Mouse (Mus musculus): ENCODE measurements around the gene Plekha8.

Plekha8 gene

DNA sequence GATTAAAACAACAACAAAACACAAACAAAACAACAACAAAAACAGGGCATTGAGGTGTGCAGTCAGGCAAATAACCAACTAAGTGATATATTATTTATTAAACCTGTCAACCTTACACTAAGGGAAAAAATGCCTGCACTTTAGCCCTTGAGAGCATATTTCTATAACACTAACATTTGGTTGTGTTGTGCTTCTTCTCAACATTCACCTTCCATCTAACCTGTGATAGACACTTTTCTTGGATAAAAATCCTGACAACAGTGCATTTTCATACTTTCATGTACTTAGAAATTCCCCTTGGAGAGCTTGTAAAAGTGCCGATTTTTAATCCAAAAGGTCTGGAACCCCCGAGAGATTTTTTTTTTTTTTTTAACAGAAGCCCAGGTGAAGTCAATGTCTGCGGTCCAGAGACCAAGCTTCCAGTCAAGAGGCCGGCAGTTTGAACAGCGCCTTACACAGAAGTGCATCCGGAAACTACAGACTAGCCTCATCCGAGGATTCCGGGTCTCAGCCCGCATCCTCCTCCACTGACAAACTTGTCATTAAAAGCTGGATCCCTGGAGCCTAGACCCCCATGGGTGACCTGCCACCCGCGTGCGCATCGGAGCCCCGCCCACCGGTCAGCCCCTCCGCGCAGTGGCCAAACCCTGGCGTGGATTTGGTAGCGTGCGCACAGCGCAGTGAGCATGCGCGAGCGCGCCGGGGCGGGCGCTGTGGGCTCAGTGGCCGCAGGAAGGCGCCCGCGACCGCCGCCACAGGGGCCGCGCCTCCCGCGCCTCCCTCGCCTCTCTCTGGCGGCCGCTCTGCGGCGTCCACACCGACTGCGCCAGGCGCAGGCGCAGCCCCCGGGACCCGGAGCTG is at the start of gene Plekha8:
Gene Plekha8 (plus strand): TSS at position 643 of the 861 bp plus-strand sequence.
- peak; percentile 84 for DNase-seq (ENCODE audit: low read depth, low spot score)

DNA sequence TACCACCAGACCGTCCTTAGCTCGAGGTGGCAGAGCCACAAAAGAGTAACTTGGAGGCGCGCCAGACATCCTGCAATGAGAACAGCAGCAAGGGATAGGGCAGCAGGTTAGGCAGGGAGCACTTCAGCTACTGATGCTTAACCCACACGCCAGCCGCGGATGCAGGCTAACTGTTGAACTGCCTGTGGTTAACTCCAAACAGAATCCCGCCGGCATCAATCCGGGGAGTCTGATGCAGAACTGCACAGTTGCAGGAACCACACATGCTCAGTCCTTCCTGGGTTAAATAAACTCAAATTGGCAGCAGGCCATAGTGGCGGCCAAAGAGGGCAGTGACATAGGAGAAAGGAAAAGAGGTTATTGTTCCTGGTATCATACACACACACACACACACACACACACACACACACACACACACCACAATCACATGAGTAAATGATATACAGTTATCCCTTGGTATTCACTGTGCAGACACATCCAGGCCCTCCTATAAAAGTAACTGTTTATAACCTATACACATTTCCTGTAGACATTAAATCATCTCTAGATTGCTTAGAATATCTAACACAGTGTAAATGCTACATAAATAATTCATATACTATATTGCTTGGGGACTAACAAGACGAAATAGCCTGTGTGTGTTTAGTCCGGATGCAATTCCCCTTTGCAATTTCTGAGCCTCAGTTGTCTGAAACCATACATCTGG is 46.4 kb upstream of the Plekha8 start:
- peak; percentile 23 for DNase-seq (ENCODE audit: low read depth, low spot score)

DNA sequence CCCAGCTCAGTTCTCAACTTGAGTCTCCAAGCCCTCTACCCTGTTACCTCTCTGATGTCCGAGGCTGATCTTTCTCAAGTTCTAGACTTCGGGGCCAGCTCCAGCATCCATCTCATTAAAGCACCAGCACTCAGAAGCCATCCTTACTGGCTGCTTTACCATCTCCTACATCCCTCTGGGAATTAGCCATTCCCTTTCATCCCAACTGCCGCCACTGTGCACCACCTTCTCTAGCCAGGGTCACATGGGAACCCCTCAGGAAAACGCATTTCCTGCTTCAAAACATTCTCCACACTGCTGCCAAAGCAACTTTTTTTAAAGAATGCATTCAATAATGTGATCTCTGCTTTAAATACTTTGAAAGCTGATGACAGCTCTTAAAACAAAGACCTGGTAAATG is 45.6 kb upstream of the Plekha8 start:
- no peak for DNase-seq (ENCODE audit: low read depth, low spot score)

DNA sequence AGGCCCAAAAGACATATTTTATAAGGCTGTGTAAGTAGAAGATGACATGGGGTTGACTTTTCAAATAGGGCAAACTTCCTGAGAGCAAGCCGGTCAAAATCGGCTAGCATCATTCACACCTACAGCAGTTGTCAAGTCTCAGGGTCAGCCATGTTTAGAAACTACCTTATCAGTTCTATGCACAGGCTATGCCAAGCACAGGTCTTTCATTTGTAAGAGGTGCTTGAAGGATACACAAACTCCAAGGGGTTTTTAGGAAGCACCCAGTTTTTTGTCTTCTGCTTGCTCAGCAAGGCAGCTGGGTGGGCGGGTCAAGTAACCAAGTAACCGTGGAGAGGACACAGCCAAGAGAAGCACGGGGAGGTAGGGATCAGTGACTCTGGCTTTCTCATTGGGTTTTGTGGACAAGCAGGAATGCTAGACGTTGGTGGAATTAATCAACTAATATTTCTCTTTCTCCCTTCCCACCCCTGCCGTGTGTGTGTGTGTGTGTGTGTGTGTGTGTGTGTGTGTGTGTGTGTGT is 44.0 kb upstream of the Plekha8 start:
- no peak for DNase-seq (ENCODE audit: low read depth, low spot score)

DNA sequence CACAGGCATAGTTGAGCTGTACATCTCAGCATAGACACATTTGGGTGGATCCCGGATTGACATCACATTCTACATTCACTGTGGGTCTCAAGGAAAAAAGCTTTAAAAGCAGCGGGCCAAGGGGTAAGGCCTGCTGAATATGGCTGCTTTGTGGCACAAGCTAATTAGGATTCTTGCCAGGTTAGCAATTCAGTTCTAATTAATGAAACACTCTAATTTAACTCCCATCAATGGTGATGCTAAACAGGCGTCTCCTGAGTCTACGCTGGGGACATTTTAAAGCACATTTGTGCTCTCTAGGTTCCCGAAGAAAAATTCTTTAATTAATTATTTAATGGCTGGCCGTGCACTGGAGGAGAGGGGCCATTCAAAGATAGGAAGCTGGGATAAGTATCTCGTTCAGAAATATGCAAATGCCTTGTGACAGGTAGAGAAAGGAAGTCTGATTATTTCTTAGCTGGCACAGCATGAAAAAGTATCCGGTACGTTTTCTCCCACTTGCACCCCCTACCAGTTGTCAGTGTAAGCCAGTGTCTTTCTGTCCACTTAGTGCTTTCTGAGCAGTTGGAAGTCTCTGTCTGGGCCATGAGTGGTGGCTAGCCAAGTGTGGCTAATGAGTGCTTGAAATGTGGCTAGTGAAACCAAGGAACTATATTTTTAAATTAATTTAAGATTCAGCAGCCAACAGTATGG is 42.0 kb upstream of the Plekha8 start:
- no peak for DNase-seq (ENCODE audit: low read depth, low spot score)

DNA sequence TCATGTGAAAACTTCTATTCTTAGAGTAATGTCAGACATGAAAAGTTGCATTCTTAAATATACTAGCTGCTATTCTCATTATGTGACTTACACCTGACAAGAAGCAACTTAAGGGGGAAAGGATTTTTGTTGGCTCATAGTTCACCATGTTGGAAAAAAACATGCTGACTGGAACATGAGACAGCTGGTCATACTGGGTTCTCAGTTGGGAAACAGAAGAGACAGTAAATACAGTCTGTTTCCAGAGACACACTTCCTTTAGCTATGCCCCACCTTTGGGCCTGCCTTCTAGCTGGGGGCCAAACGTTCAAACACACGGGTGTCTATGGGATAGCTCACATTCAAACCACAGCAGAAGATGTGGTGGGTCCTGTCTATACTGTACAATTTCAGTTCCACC is 41.3 kb upstream of the Plekha8 start:
- DNase-seq (ENCODE audit: low read depth, low spot score) = no peak

DNA sequence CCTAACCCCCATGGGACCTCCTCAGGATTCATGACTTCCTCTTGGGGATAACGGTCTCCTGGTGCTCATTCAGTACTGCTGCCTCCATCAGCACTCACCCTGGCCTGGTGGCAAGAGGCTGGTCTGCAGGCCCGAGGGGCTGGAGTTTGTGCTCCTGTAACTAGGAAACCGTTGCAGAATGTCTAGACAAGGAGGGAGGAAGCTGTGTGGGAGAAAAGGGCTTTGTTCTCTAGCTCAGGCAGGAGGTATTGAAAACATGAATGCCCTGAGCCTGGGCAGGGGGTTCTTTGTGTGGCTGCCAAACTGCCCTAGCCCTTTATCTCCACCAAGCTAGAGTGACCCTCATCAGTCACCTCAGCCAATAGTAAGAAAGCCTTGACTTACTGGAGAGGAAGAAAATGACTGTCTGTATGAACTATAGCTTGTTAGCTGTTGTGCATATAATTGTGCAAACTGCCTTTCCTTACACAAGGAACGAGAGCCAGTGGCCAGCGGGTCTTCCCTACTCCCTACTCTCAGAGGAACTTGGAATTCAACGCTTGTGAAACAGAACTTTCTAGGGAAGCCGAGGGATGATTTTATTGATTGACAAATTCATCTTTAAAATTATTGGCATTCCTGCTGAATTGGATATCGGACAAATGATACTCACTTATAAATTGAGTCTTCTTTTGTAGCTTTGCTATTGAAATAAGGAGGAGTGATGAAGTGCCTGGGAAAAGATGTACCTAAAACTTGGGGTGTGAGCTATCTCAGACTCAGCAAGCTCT is 40.4 kb upstream of the Plekha8 start:
- peak; percentile 25 for DNase-seq (ENCODE audit: low read depth, low spot score)

DNA sequence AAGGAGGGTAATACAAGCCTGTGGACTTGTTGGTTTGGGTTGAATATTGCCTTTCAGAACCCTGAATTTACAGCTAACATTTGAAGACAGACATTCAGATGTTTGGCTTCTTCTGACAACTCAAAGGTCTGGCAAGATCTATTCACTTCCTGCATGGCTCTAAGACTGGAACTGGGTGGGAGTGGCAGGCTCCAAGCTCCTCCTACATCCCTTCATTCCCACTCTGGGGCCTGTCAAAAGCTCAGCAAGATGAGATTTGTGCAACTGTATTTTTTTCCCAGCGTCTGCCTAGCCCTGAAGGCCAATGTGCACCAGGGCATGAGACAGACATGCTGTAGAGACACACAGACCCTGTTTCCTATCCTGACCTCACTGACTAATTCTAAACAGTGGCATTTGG is 39.1 kb upstream of the Plekha8 start:
- DNase-seq (ENCODE audit: low read depth, low spot score) = no peak

DNA sequence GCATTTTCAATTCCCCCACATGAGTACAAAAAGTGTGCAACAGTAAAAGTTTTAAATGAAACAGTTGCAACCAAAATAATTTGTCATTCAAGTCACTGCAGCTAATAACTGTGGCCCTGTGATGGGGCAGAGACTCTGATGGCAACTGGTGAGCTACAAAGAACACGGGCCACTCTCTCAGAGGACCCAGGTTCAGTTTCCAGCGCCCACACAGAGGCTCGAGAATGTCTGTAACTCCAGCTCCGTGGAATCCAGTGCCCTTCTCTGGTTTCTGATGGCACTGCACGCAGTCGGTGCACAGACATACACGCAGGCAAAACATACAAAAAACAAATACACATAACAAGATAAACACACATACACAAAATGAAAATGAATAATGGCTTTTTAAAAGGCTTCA is 37.2 kb upstream of the Plekha8 start:
- DNase-seq (ENCODE audit: low read depth, low spot score) = no peak

DNA sequence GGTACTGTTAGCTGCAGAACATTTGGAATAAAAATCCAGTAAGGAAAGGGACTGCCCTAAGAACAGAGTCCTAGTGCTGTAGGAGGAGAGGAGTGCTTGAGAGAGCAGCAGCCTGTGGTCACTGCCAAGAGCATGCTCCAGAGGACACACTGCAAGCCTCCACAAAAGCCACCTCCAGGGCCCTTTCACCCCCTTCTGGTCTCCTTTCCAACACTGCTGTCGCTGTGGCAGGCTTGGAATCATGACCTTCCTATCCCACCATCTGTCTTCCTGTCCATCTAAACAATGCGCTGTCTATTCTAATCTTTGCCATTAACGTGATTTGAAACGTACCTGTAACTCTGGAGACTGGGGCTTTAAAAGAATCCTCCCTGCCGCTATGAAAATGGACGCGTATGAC is 36.4 kb upstream of the Plekha8 start:
- no peak for DNase-seq (ENCODE audit: low read depth, low spot score)

DNA sequence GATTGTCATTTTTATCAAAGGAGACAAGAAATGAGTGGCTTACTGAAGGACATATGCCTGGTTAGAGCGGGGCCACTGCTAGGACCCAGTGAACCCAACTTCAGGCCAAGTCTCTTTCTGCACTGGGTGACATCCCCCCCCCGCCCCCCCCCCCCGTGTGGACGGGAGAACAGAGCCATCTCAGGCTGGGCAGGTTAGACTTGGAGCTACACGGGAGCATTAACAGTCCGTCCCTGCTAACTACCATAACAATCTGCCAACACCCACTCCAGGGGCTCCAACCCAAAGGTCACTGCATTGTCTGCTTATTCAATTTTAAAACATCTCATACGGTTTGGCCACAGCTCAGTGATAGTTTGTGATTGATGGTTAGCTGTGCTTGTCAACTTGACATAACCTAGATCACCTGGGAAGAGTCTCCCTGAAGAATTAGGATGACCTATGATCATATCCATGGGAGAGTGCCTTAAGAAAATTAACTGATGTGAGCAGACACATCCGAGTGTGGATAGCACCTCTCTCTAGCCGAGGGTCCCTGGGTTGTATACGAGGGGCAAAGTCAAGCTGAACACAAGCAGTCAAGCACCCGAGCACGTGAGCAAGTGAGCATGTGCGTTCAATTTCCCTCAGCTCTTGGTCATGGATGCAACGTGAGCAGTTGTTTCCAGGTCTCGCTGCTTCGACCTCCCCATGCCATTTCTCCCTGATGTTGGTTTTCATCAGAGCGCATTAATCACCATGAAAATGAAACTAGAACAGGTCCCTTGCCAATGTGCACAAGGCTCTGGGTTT is 32.7 kb upstream of the Plekha8 start:
- DNase-seq (ENCODE audit: low read depth, low spot score) = no peak

DNA sequence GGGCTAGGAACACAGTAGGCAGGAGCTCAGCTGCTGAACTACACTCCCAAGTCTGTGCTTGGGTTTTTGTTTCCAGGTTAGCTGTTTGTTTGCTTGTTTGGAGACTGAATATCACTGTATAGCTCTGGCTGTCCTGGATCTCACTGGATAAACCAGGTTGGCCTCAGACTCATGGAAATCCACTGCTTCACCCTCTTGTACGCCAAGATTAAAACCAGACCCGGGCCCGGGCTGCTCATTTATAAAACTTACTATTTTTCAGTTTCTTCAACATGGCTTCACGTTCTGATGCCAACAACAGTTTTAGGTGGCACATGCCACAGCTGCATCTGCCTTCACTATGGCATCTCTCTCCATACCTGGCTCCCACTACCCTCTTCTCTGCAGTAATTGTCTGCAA is 31.4 kb upstream of the Plekha8 start:
- DNase-seq (ENCODE audit: low read depth, low spot score) = no peak

DNA sequence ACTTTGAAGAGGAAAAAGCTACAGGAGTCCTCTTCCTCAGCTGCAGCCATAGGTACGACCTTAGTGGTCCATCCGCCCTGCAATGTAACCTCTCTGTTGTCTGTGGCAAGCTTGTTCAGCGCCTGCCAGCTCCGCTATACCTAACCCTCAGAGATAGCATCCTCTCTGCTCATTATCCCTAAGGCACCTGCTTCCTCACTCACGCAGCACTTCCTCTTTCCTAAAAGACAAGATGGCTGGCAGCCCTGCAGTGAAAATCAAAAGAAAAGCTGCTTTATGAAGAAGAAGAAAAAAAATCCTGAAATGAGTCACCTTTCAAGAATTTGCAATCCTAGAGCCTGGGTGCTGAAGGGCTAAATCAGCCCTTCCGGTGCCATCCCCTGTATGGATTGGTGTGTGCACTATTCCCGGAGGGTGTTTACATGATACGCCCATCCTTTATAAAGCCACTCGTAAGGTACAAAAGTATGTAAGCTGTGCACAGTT is 30.4 kb upstream of the Plekha8 start:
- peak; percentile 59 for DNase-seq (ENCODE audit: low read depth, low spot score)

DNA sequence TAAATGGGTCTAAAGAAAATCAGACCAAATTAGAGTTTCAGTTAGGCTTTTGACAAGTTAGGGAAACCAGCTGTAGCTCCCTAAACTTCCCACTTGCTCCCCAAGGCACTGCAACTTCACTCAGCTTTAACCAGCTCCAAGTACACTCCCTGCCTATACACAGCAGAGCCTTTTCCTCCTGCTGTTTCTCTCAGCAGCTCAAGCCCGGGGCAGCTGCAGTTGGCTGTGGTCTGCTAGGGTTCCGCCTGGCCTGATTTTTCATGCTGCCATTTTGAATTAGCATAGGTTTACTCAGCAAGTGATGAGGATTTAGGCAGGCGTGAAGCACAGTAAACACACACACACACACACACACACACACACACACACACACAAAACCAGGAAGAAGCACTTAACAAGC is 29.9 kb upstream of the Plekha8 start:
- peak; percentile 64 for DNase-seq (ENCODE audit: low read depth, low spot score)

DNA sequence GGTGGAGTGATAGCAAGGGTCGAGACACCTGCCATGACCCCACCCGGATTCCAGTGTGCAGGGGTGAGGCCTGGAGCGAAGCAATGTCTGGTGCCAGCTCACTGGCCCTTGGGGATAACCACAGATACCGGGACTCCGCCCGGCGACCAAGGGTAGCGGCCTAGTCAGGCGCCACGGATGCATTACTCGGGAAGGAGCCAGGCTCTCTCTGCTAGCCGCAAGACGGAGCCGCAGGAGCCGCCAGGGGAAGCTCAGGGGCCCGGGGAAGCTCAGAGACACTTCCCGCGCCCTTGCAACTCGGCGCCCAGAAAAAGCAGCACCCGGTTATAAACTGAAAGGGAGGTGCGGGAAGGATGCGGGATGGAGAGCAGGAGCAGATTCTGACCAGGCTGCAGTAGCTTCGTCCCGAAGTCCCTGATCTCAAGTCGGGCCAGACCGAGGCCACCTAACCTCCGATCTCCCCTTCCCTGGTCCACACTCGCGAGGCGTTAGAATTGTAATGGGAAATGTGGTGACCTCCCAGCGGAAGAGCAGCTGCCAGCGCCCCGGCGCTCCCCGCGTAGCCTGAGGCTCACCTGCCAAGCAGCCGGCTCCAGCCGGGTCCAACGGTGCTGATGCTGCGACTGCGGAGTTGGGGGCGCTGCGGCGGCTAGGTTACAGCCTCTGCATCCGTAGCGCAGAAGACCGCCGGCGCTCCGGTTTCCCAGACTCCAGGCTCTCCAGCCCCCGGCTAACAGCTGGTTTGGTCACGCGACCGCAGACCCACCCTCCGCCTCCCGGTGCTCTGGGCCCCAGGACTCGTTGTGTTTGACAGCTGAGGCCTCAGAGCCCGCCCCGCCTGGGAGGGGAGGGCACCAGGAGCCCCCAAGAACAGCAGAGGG is 29.0 kb upstream of the Plekha8 start, which contains the start of gene Scrn1:
Gene Scrn1 (minus strand): TSS at position 825 of the 881 bp plus-strand sequence.
- peak; percentile 67 for DNase-seq (ENCODE audit: low read depth, low spot score)

DNA sequence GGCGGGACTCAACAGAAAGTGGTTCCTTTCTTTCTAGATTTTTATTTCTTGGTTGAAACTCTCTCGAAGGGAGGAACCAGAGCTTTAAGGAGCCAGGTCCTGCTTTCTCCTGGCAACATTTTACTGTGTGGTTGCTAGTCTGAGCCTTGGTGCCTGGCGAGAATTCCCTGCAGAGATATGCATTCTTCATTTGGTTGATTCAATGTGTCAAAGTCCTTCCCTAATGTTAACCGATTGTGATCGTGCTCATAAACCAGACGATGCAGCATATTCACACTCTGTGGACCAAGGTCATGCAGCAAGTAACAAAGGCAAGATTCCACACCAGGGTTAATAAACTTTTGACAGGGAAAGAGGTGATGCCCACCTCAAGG is 28.4 kb upstream of the Plekha8 start:
- DNase-seq (ENCODE audit: low read depth, low spot score) = no peak

DNA sequence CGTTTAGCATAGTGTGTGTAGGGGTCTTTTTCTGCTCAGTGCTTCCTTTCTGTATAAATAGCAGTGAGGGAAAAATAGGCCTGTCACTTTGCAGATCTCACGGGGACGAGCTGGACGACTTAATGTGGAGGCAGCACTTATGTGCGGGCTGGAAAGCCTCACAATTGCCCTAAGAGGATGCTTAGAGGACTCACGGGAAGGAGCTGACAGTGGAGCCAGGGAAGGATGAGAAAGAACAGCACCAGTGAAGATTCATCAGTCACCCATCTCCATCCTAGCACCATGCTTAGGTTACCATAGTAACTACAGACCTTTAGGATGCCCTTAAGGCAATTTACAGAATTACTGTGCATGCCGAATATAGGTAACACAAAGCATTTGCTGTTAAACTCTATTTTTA is 25.1 kb upstream of the Plekha8 start:
- no peak for DNase-seq (ENCODE audit: low read depth, low spot score)

DNA sequence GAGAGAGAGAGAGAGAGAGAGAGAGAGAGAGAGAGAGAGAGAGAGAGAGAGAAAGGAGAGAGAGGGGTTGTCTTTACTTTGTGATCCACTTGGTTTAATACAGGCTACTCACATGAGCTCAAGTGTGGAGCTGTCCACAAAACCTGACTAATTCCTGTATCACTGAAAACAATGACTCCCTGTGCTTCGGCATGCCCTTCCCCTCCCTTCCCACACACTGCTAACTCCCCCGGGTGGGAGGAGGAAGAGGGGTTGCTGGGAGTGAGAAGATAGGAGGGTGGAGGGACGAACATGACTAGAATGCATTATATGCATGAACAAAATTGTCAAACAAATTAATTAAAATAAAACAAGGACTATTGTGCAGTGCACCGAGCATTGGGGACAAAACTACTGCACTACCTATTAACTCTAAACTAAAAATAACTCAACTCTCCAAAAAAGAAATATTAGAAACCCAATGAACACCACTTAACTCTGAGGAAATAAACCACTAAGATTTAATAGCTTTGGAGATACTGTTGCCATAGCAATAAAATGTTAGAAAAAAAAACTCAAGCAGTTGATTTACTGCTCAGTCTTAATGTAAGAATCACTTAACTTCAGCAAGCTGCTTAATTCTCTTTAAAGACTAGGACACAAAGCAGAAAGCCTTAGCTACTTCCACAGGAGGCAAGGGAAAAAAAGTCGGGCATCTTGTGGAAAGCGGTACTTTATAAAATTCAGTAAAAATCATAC is 21.5 kb upstream of the Plekha8 start:
- no peak for DNase-seq (ENCODE audit: low read depth, low spot score)

DNA sequence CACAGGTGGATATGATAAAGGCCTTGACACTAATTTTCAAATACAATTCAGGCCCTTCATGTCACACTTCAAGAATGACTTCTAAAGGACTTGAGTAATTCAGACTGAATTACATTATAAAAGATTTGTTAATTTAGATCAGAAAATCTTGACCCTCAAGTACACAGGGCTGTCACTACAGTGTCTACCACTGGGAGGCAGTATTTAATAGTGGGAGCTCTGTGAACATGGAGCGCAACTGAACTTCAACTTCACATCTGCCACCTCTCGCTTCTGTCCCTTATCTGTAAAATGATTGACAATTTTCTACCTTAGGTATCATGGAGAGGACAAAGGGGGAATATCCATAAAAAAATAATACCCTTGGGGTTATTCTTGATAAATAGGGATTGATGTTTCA is 8.7 kb upstream of the Plekha8 start:
- peak; percentile 68 for DNase-seq (ENCODE audit: low read depth, low spot score)

Measured in R1 (cell line).